Mouse (Mus musculus): ENCODE measurements around the gene Dusp16. TPM values are rescaled to one million over a fixed set of nuclear protein-coding genes. Genes with fewer than 3 reads are reported as not detected.
"Not testable (repeated sequence)": the region's sequence is repeated elsewhere in the genome, so short reads cannot be mapped to it uniquely, and the experiment has no call there.

Dusp16 gene
- polyA plus RNA-seq, 1 experiment = 4.8 TPM

DNA sequence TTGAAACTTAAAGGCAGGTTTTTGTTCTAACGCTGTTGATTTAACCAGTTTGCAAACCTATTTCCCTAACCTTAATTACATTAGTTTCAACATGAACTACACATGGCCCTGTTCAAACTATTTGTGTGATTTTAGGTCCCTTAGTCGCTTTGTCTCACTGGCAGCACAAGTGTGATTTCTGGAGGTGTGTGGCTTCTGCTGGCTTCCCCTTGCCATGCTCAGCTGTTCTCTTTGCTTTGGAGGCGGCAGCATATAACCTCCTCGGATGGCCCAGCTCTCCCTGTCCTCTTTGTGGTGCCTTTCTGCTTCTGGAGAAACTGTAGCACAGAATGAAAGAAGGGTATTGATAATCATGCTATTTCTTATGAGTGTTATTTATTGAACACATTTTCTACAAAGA is 114.9 kb downstream of the Dusp16 start:
- TF ChIP-seq SRF (IDR thresholded peaks at IDR 0.05; ENCODE audit: control insufficient read depth, insufficient read length, low read depth) = no peak
- TF ChIP-seq MAX (IDR thresholded peaks at IDR 0.05; ENCODE audit: low read depth) = no peak
- no peak for TF ChIP-seq POLR2A (IDR thresholded peaks at IDR 0.05; ENCODE audit: insufficient read length, low read depth)
- no peak for TF ChIP-seq REST (IDR thresholded peaks at IDR 0.05; ENCODE audit: insufficient read depth, insufficient read length)
- TF ChIP-seq CEBPB (IDR thresholded peaks at IDR 0.05; ENCODE audit: insufficient read depth, poor library complexity, severe bottlenecking) = no peak
- TF ChIP-seq TCF3 (IDR thresholded peaks at IDR 0.05; ENCODE audit: insufficient read length, low read depth) = no peak
- TF ChIP-seq USF1 (IDR thresholded peaks at IDR 0.05; ENCODE audit: low read depth) = no peak
- TF ChIP-seq E2F4 (IDR thresholded peaks at IDR 0.05; ENCODE audit: insufficient read depth) = no peak
- no peak for TF ChIP-seq MYOG (IDR thresholded peaks at IDR 0.05; ENCODE audit: control insufficient read depth in 1 of 3, insufficient read depth in 1 of 3, insufficient read length in 2 of 3, low read depth in 2 of 3)
- TF ChIP-seq MYOD1 (IDR thresholded peaks at IDR 0.05; ENCODE audit: control insufficient read depth in 1 of 3, insufficient read length in 2 of 3, low read depth in 2 of 3) = no peak
- no peak for TF ChIP-seq POLR2AphosphoS2 (IDR thresholded peaks at IDR 0.05; ENCODE audit: insufficient read length, low read depth)
- TF ChIP-seq TCF12 (IDR thresholded peaks at IDR 0.05; ENCODE audit: insufficient read depth, poor library complexity, severe bottlenecking) = no peak
- H3K27me3 ChIP-seq (ENCODE audit: control insufficient read depth, insufficient read depth, insufficient read length) = no peaks in the 10 kb centered on the region
- H3K36me3 ChIP-seq (ENCODE audit: control insufficient read depth, insufficient read depth) = no peaks in the 10 kb centered on the region
- no peak overlapping the region for H3K4me3 ChIP-seq
- H3K79me2 ChIP-seq (ENCODE audit: control insufficient read depth, insufficient read depth) = no peaks in the 10 kb centered on the region
- no peak overlapping the region for H3K4me2 ChIP-seq (ENCODE audit: low read depth)
- no peak overlapping the region for H3ac ChIP-seq (ENCODE audit: control insufficient read depth, insufficient read length)

DNA sequence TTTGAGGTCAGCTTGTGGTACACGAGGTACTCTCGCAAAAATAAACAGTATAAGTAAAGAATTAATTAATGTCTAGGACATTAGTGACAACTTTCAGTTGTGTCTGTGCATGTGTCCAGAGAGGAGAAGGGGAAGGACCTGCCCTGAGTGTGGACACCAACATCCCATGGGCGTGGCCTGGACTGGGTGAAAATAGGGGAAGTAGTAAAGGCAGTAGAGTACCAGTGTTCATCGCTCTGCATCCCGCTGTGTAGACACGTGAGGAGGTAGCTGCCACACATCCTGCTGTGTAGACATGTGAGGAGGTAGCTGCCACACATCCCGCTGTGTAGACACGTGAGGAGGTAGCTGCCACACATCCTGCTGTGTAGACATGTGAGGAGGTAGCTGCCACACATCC is 118.7 kb downstream of the Dusp16 start:
- H3K27me3 ChIP-seq (ENCODE audit: control insufficient read depth, insufficient read depth, insufficient read length) = not testable (repeated sequence)

DNA sequence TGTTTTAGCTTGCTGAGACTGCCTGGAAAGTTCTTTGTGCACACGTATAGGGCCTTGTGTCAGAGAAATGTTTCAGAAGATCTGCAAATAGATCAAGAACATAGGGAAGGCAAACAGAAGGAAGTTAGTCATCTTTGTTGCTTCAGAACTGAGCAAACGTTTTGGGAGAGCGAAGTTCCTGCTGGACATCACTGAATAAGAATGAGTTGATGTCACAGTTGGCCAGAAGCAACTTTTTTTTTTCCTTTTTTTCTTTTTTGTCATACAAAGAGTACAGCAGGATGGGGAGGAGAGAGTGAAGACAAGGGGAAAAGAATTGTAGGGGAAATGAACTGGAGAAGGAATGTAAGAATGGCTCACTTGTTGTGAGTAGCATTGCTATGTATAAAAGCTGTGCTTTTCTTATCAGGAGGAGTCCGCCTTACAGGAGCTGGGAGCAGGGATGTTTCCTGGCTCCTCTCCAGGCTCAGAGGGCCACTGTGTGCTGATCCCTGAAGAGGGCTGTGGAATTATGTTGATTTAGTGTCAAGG is 121.5 kb downstream of the Dusp16 start:
- Histone ChIP-seq H3K79me2 (ENCODE audit: control insufficient read depth, insufficient read depth) (no peaks in the 10 kb centered on the region), H3K4me3 (no peak overlapping the region), H3K27me3 (ENCODE audit: control insufficient read depth, insufficient read depth, insufficient read length) (no peaks in the 10 kb centered on the region), H3ac (ENCODE audit: control insufficient read depth, insufficient read length) (no peak overlapping the region), H3K36me3 (ENCODE audit: control insufficient read depth, insufficient read depth) (no peaks in the 10 kb centered on the region), H3K4me2 (ENCODE audit: low read depth) (peak overlapping the region; percentile 44)
- TF ChIP-seq TCF12 (IDR thresholded peaks at IDR 0.05; ENCODE audit: insufficient read depth, poor library complexity, severe bottlenecking) (no peak), MYOG (IDR thresholded peaks at IDR 0.05; ENCODE audit: control insufficient read depth in 1 of 3, insufficient read depth in 1 of 3, insufficient read length in 2 of 3, low read depth in 2 of 3) (no peak), CEBPB (IDR thresholded peaks at IDR 0.05; ENCODE audit: insufficient read depth, poor library complexity, severe bottlenecking) (no peak), REST (IDR thresholded peaks at IDR 0.05; ENCODE audit: insufficient read depth, insufficient read length) (no peak), SRF (IDR thresholded peaks at IDR 0.05; ENCODE audit: control insufficient read depth, insufficient read length, low read depth) (no peak), TCF3 (IDR thresholded peaks at IDR 0.05; ENCODE audit: insufficient read length, low read depth) (no peak), E2F4 (IDR thresholded peaks at IDR 0.05; ENCODE audit: insufficient read depth) (no peak), USF1 (IDR thresholded peaks at IDR 0.05; ENCODE audit: low read depth) (no peak)

More for the DNA sequence above, 118.7 kb downstream of the Dusp16 start:
- H3K4me2 ChIP-seq (ENCODE audit: low read depth); H3ac ChIP-seq (ENCODE audit: control insufficient read depth, insufficient read length); H3K36me3 ChIP-seq (ENCODE audit: control insufficient read depth, insufficient read depth); H3K79me2 ChIP-seq (ENCODE audit: control insufficient read depth, insufficient read depth); H3K4me3 ChIP-seq: not testable (repeated sequence)

DNA sequence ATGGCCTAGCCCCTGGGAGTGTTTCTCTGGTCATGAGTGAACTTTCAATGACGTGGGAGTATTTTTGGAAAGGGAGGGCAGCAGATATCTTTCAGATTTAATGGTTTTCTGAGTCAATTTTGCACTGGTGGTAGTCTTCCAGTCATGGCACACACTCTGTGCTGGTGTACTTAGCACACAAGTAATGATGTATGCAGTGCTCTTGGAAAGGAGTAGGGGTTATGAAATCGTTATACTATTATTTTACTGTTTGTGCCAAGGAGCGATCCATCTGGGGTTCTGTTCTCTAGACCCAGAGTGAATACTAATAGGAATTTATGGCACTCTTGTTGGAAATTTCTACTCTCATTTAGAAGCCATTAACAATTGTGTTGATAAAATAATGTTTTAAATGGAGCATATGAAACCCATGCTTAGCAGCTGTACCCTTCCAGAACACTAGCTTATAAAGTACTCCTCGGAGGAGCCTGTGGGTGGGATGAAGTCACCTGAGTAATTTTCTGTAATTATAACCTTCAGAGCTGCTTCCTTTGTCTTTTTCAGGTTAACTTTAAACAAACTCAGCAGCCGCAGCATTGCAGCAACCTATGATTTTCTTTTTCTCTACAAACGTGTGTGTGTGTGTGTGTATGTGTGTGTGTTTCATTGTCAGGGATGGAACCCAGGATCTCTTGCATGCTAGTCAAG is 123.1 kb downstream of the Dusp16 start:
- no peak overlapping the region for H3K4me3 ChIP-seq
- no peaks in the 10 kb centered on the region for H3K36me3 ChIP-seq (ENCODE audit: control insufficient read depth, insufficient read depth)
- H3ac ChIP-seq (ENCODE audit: control insufficient read depth, insufficient read length) = no peak overlapping the region
- H3K79me2 ChIP-seq (ENCODE audit: control insufficient read depth, insufficient read depth) = no peaks in the 10 kb centered on the region
- TF ChIP-seq POLR2A (IDR thresholded peaks at IDR 0.05; ENCODE audit: insufficient read length, low read depth) (no peak), REST (IDR thresholded peaks at IDR 0.05; ENCODE audit: insufficient read depth, insufficient read length) (no peak), MAX (IDR thresholded peaks at IDR 0.05; ENCODE audit: low read depth) (no peak), MYOD1 (IDR thresholded peaks at IDR 0.05; ENCODE audit: control insufficient read depth in 1 of 3, insufficient read length in 2 of 3, low read depth in 2 of 3) (no peak), SRF (IDR thresholded peaks at IDR 0.05; ENCODE audit: control insufficient read depth, insufficient read length, low read depth) (no peak), E2F4 (IDR thresholded peaks at IDR 0.05; ENCODE audit: insufficient read depth) (no peak)
- no peaks in the 10 kb centered on the region for H3K27me3 ChIP-seq (ENCODE audit: control insufficient read depth, insufficient read depth, insufficient read length)
- peak overlapping the region; percentile 33 for H3K4me2 ChIP-seq (ENCODE audit: low read depth)

DNA sequence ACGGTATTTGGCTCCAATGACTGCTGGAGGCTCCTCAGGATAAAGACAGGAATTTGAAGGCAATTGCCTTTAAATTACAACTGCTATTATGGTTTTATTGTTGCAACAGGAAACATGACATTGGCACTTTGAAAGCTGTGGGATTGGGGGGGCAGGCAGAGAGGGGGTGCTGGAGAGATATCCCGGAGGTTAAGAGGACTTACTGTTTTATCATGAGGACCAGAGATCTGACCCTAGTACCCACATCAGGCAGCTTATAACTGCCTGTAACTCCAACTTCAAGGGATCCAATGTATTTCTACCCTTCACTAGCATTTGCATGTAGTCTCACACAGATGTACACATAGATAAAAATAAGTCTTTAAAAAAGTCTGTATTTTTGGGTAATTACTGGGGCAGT is 123.9 kb downstream of the Dusp16 start:
- H3K4me2 ChIP-seq (ENCODE audit: low read depth) = peak overlapping the region; percentile 33
- H3K36me3 ChIP-seq (ENCODE audit: control insufficient read depth, insufficient read depth) = no peaks in the 10 kb centered on the region
- H3K79me2 ChIP-seq (ENCODE audit: control insufficient read depth, insufficient read depth) = no peaks in the 10 kb centered on the region
- no peak overlapping the region for H3K4me3 ChIP-seq
- TF ChIP-seq TCF3 (IDR thresholded peaks at IDR 0.05; ENCODE audit: insufficient read length, low read depth) (no peak), MYOG (IDR thresholded peaks at IDR 0.05; ENCODE audit: control insufficient read depth in 1 of 3, insufficient read depth in 1 of 3, insufficient read length in 2 of 3, low read depth in 2 of 3) (no peak), POLR2AphosphoS2 (IDR thresholded peaks at IDR 0.05; ENCODE audit: insufficient read length, low read depth) (no peak), MYOD1 (IDR thresholded peaks at IDR 0.05; ENCODE audit: control insufficient read depth in 1 of 3, insufficient read length in 2 of 3, low read depth in 2 of 3) (no peak), POLR2A (IDR thresholded peaks at IDR 0.05; ENCODE audit: insufficient read length, low read depth) (no peak), E2F4 (IDR thresholded peaks at IDR 0.05; ENCODE audit: insufficient read depth) (no peak), SRF (IDR thresholded peaks at IDR 0.05; ENCODE audit: control insufficient read depth, insufficient read length, low read depth) (no peak), TCF12 (IDR thresholded peaks at IDR 0.05; ENCODE audit: insufficient read depth, poor library complexity, severe bottlenecking) (no peak), MAX (IDR thresholded peaks at IDR 0.05; ENCODE audit: low read depth) (no peak), REST (IDR thresholded peaks at IDR 0.05; ENCODE audit: insufficient read depth, insufficient read length) (no peak), CEBPB (IDR thresholded peaks at IDR 0.05; ENCODE audit: insufficient read depth, poor library complexity, severe bottlenecking) (no peak), USF1 (IDR thresholded peaks at IDR 0.05; ENCODE audit: low read depth) (no peak)
- H3K27me3 ChIP-seq (ENCODE audit: control insufficient read depth, insufficient read depth, insufficient read length) = no peaks in the 10 kb centered on the region
- H3ac ChIP-seq (ENCODE audit: control insufficient read depth, insufficient read length) = no peak overlapping the region
